Mouse (Mus musculus) heart, adult 2 months (tissue): ENCODE data around the gene Pigm. TPM values are rescaled to one million over a fixed set of nuclear protein-coding genes. Genes with fewer than 3 reads are reported as not detected.

Experiments used
- DNase-seq, 2 experiments: peaks; one replicate each; pipeline ENCODE4 v3.0.0; 2021
- H3K27ac ChIP-seq: fragments of 200-600 bp; 2 replicates; pipeline ENCODE4 v1.8.1; 2022
- H3K27me3 ChIP-seq: fragments of 200-500 bp; 2 replicates; pipeline ENCODE4 v1.6.1; 2012; ENCODE audit warnings: mild to moderate bottlenecking, low read length, inconsistent platforms, mixed read lengths; ENCODE audit not compliant: control insufficient read depth, insufficient read depth
- H3K36me3 ChIP-seq: fragments of 200-500 bp; 2 replicates; pipeline ENCODE4 v1.6.1; 2012; ENCODE audit warnings: low read length, inconsistent platforms; ENCODE audit not compliant: control insufficient read depth, insufficient read depth
- H3K4me1 ChIP-seq: fragments of 200-500 bp; 2 replicates; pipeline ENCODE4 v1.6.1; 2011; ENCODE audit warnings: low read length; ENCODE audit not compliant: control insufficient read depth, insufficient read depth
- H3K4me3 ChIP-seq: fragments of 200-600 bp; 2 replicates; pipeline ENCODE4 v1.8.1; 2022
- H3K79me2 ChIP-seq: fragments of 200-500 bp; replicated peaks from 2 replicates; pipeline ENCODE4 v1.6.1; 2012; ENCODE audit warnings: mild to moderate bottlenecking, inconsistent platforms, low read length, moderate library complexity, mixed read lengths; ENCODE audit not compliant: control insufficient read depth, insufficient read depth
- H3K9ac ChIP-seq: fragments of 200-500 bp; 2 replicates; pipeline ENCODE4 v1.6.1; 2012; ENCODE audit warnings: low read depth, mild to moderate bottlenecking, control low read depth, inconsistent platforms, low read length, mixed read lengths
- CTCF ChIP-seq: fragments of 200-600 bp; IDR thresholded peaks from 2 replicates; pipeline ENCODE4 v1.8.1; 2022; ENCODE audit warnings: antibody characterized with exemption, mild to moderate bottlenecking, moderate library complexity
- EP300 ChIP-seq: fragments of 200-500 bp; IDR thresholded peaks from 2 replicates; pipeline ENCODE4 v1.6.1; 2011; ENCODE audit warnings: low read depth, low read length, control low read depth; ENCODE audit not compliant: insufficient read depth
- POLR2A ChIP-seq: fragments of 200-500 bp; IDR thresholded peaks from 2 replicates; pipeline ENCODE4 v1.6.1; 2011; ENCODE audit warnings: mild to moderate bottlenecking, low read depth, low read length, control low read depth; ENCODE audit not compliant: insufficient read depth
- WGBS: fragments of 180-500 bp; shearing (Covaris S2); methylation state at CpG from one replicate; pipeline ENCODE4 v1.1.7; 2018; 5-methylcytosine and 5-hydroxymethylcytosine counted together
- intact Hi-C: fragments of 180-260 bp; cut with DNase I; formaldehyde crosslinking; loops from one replicate; pipeline ENCODE4 v1.15.1; 2025
- polyA plus RNA-seq: library from polyadenylated mRNA; depleted of rRNA; stranded (reverse); fragments of >200 nt; gene quantifications from 2 replicates; pipeline ENCODE4 v1.2.3, GENCODE M21; 2012
- total RNA-seq, 2 experiments: library from RNA; stranded (reverse); gene quantifications; 2 replicates each; pipeline ENCODE4 v1.2.3; 2021

The Pigm gene
- total and polyA plus RNA-seq, 3 experiments, result 3.3 to 4.2 (median 3.8) TPM

GRCm38 (mm10) chr1:172357550-172357949, 18.8 kb upstream of the Pigm start:
- H3K27ac ChIP-seq, result no peak overlapping the region
- intact Hi-C loops, result loop anchor here (1.0 kb wide), 1 partner anchor 310 kb away; no protein-coding TSS in a partner anchor
- no peaks in the 10 kb centered on the region for H3K79me2 ChIP-seq
- H3K36me3 ChIP-seq, result no peaks in the 10 kb centered on the region
- no peak overlapping the region for H3K9ac ChIP-seq
- TF ChIP-seq POLR2A (no peak), CTCF (peak; percentile 95), EP300 (0 out of 2 replicates have a peak, but pooled peaks have one; percentile 15)
- no peak overlapping the region for H3K4me3 ChIP-seq
- 8% methylated on average over 1 of the region's 1 CpGs for WGBS
- peak; percentile 45 to 73 for DNase-seq
- no peaks in the 10 kb centered on the region for H3K4me1 ChIP-seq
- H3K27me3 ChIP-seq, result no peaks in the 10 kb centered on the region

- no peak overlapping the region for H3K9ac ChIP-seq
Observed at GRCm38 (mm10) chr1:172358341-172358740, 18.0 kb upstream of the Pigm start.

GRCm38 (mm10) chr1:172364684-172365083, 11.7 kb upstream of the Pigm start:
- Histone ChIP-seq H3K27ac (no peak overlapping the region), H3K4me1 (no peaks in the 10 kb centered on the region), H3K27me3 (no peaks in the 10 kb centered on the region), H3K4me3 (no peak overlapping the region), H3K79me2 (no peaks in the 10 kb centered on the region), H3K9ac (no peak overlapping the region), H3K36me3 (no peaks in the 10 kb centered on the region)
- TF ChIP-seq EP300 (no peak), CTCF (peak; percentile 72)
- peak in 1 of 2 experiments; percentile 29 for DNase-seq
- intact Hi-C loops, result no loop called here
- 11% methylated on average over 6 of the region's 6 CpGs for WGBS

More at GRCm38 (mm10) chr1:172358341-172358740, 18.0 kb upstream of the Pigm start:
- Histone ChIP-seq H3K27ac (no peak overlapping the region), H3K4me1 (no peaks in the 10 kb centered on the region), H3K79me2 (no peaks in the 10 kb centered on the region), H3K36me3 (no peaks in the 10 kb centered on the region), H3K4me3 (no peak overlapping the region), H3K27me3 (no peaks in the 10 kb centered on the region)
- 64% methylated on average over 10 of the region's 10 CpGs for WGBS
- TF ChIP-seq POLR2A (no peak), CTCF (no peak), EP300 (no peak)
- intact Hi-C loops, result no loop called here
- no peak for DNase-seq

GRCm38 (mm10) chr1:172368768-172369418, 7.5 kb upstream of the Pigm start:
- Histone ChIP-seq H3K36me3 (no peaks in the 10 kb centered on the region), H3K9ac (no peak overlapping the region), H3K27ac (no peak overlapping the region), H3K79me2 (no peaks in the 10 kb centered on the region), H3K4me3 (no peak overlapping the region), H3K4me1 (no peaks in the 10 kb centered on the region), H3K27me3 (no peaks in the 10 kb centered on the region)
- intact Hi-C loops, result no loop called here
- 30% methylated on average over 23 of the region's 23 CpGs for WGBS
- DNase-seq, result peak in 1 of 2 experiments; percentile 38
- TF ChIP-seq POLR2A, result no peak
- peak; percentile 61 for TF ChIP-seq CTCF
- no peak for TF ChIP-seq EP300

GRCm38 (mm10) chr1:172376758-172377458, 562 bp downstream of the Pigm start:
- intact Hi-C loops, result loop anchor here (2.0 kb wide), 1 partner anchor 294 kb away; the partner anchor contains the start of genes Copa and Ncstn
- Histone ChIP-seq H3K27ac (peak overlapping the region; percentile 79), H3K4me3 (peak overlapping the region; percentile 99), H3K9ac (peak overlapping the region; percentile 68), H3K4me1 (peaks cover 4% of the 10 kb centered on the region), H3K36me3 (peaks cover 24% of the 10 kb centered on the region), H3K79me2 (no peaks in the 10 kb centered on the region), H3K27me3 (no peaks in the 10 kb centered on the region)
- WGBS, result 1% methylated on average over 62 of the region's 62 CpGs
- TF ChIP-seq CTCF (no peak), EP300 (no peak), POLR2A (no peak)
- peak in 1 of 2 experiments; percentile 33 for DNase-seq

GRCm38 (mm10) chr1:172380066-172380465, 3.7 kb downstream of the Pigm start:
- DNase-seq, result no peak
- Histone ChIP-seq H3K9ac (no peak overlapping the region), H3K27ac (no peak overlapping the region), H3K4me3 (no peak overlapping the region), H3K27me3 (no peaks in the 10 kb centered on the region), H3K79me2 (no peaks in the 10 kb centered on the region), H3K36me3 (peaks cover 24% of the 10 kb centered on the region), H3K4me1 (peaks cover 4% of the 10 kb centered on the region)
- no peak for TF ChIP-seq EP300
- no peak for TF ChIP-seq CTCF
- TF ChIP-seq POLR2A, result no peak
- WGBS, result 47% methylated on average over 10 of the region's 10 CpGs
- intact Hi-C loops, result no loop called here
